Mouse (Mus musculus) lung, adult 18-20 months (tissue): ENCODE results near the gene Dpy19l3.

Experiments
- DNase-seq, 2 experiments: peaks; one replicate each; pipeline ENCODE4 v3.0.0; 2022; ENCODE audit warnings: mixed read lengths in 2 of 2

The Dpy19l3 gene

GRCm38 (mm10) chr7:35754033-35754885 is at the start of gene Dpy19l3:
Gene Dpy19l3 (minus strand): TSS chr7:35754454.
- peak; percentile 85 to 87 for DNase-seq

DNA sequence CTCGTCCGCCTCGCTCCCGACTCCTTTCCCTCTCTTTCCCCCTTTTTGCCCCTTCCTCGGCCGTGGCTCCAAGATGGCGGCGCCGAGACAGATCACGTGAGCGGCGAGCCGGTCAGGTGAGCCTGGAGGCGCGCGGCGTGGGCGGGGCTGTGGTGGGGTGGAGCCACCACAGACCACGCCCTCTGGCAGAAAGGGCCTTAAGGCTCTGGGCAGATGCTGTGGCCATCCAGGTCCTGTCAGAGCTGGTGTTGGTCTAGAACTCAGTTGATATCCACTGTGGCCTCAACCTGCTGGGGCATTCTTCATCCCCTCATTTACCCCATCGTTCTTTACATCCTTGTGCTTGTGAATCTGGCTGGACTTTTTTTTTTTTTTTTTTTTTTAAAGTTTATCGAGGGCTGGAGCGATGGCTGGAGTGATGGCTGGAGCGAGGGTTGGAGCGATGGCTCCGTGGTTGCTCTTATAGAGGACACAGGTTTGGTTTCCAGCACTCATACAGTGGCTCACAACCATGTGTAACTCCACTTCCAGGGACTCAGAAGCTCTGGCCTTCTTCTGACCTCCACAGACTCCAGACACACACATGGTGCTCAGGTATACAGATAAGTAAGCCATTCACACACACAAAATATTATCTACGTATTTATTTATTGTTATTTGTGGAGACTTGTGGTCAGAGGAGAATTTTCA is 48.8 kb upstream of the Dpy19l3 start, which contains the start of gene Zfp507:
Gene Zfp507 (minus strand): TSS at position 98 of the 690 bp plus-strand sequence.
- DNase-seq: peak; percentile 80 to 83

DNA sequence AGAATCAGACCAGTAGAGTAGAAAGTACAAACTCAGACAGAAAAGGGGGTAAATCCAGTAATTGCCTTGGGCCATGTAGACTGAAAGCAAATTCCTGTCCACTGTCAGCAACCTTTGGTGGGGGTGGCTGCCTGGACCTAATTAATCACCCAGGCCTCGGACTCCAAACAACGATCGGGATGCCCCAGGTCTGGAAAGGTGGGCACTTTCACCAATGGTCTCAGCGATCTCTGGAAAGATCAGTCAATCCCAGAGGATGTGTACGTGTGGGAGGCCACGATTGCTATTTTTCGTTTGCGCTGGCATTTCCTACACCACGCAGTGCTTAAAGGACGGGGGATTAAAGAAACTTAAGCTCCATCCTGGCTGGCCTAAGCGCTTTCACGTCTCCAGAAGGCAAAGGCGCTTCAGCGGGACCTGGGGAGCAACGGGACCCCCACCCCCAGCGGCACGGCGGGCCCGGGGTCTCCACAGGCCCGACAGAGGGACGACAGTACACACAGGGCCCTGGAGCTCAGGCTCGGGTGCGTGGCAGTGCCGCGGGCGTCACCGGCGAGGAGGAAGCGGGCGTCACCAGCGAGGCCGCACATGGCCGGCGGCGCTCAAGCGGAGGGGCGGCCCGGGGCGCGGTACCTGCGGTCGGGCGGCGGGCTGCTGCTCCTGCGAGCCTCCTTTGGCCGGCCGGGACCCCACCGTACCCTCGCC is 48.1 kb upstream of the Dpy19l3 start:
- DNase-seq: peak in 1 of 2 experiments; percentile 6

GRCm38 (mm10) chr7:35796123-35796522 is 41.9 kb upstream of the Dpy19l3 start:
- no peak for DNase-seq

- no peak for DNase-seq
Observed at GRCm38 (mm10) chr7:35794145-35794664, 40.0 kb upstream of the Dpy19l3 start.

GRCm38 (mm10) chr7:35792150-35792848 is 38.0 kb upstream of the Dpy19l3 start:
- DNase-seq: no peak

DNA sequence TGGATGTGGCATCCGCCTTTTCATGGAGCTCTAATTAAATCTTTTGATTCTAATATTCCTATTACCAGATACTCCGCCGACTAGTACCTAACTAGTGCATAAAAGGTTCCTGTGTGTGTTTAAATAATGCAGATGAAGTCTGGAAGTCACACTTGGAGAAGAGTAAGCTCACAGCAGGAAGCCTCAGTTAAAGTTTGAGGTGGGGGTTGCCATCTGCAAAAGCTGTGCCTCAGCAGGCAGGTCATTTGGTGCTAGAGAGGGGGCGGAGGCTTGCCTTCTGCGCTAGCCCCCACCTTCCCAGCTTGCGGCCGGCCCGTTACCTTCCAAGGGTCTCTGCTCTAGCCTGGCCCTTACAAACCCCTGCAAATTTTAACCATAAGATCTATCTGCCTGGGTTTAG is 36.7 kb upstream of the Dpy19l3 start:
- DNase-seq: no peak

GRCm38 (mm10) chr7:35790201-35790600 is 35.9 kb upstream of the Dpy19l3 start:
- no peak for DNase-seq

DNA sequence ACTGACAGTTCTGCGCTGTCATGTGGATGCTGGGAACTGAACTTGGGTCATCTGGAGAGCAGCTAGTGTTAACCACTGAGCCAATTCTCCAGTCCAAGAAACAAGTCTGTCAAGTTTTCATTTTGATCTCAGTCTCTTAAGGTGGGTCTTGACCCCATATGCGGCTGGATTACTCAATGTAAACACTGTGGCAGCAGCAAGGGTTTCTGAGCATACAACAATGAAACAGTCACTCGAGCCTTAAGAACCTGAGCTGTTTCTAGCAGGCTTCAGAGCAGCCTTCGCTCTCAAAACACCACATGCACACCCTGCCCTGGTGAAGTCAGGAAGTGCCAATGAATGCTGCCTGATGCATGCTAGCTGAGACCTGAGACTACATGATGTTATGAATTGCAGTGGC is 31.3 kb upstream of the Dpy19l3 start:
- DNase-seq: peak; percentile 17 to 41

- DNase-seq: no peak
Observed at GRCm38 (mm10) chr7:35782252-35782651, 28.0 kb upstream of the Dpy19l3 start.

DNA sequence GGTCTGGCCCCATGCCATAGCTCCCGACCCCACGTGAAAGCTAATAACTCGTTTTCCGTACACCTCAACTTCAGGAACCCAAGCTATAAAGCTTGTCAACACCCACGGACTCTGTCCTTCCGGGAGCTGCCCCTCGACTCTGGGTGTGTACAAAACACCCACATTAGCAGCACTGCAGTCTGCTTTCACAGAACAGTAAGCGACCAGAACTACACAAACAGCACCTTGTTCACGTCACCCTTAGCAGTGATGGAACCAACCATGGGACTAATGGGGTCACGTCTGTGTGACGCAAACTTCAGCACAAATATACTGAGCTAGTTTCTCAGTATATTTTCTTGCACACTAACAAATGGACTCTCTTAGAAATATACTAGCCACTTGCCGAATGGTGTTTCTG is 19.9 kb upstream of the Dpy19l3 start:
- DNase-seq: no peak

DNA sequence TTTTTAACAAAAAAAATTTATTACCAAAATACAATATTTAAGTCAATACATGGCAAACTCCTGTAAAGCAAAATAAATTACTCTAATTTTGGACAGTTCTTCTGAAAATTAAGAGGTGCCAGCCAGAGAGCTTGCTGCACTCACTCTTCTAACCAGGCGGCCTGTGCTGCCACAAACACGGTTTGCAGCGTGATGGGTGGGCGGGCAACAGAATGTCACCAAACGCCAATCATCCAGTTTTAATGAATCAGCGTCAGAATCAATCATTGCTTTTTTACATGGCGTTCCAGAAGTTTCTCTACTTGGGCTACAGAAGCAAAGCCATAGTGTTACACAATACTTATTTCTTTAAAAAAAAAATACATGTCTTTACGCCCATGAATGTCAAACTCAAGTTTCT is 18.1 kb upstream of the Dpy19l3 start:
- no peak for DNase-seq

- DNase-seq: no peak
Observed at GRCm38 (mm10) chr7:35771106-35771505, 16.9 kb upstream of the Dpy19l3 start.

DNA sequence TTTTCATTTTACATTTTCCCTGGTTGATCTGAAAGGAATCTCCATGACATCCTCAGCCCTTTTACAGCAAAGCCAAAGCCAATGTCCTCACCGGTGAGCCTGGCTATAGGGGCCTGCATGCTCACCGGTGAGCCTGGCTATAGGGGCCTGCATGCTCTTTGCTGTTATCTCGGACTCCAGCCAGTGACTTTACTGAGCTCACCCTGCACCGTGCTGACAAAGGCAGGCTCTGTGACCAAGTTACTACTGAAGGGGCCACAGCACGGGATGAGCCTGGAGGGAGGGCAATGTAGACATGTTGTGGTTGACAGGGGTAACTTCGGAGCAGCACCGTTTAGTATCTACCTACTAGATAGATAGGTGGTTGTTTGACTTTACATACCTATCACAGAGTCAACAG is 15.9 kb upstream of the Dpy19l3 start:
- no peak for DNase-seq

- DNase-seq: no peak
Observed at GRCm38 (mm10) chr7:35764461-35764860, 10.2 kb upstream of the Dpy19l3 start.

- DNase-seq: no peak
Observed at GRCm38 (mm10) chr7:35761801-35762200, 7.5 kb upstream of the Dpy19l3 start.

DNA sequence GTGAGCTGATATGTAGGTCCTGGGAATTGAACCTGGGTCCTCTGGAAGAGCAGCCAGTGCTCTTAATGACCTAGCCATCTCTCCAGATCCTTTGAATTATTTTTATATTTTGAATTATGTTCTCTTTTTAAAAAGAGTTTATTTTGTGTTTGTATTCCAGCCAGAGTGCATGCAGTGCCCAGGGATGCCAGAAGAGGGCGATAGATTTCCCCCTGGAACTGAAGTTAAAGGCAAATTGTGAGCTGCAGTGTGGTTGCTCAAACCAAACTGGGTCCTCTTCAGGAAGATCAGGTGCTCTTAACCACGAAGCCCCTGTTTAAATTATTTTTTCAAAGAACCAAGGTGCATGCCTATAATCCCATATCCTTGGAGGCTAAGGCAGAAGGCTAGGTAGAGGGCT is 5.3 kb upstream of the Dpy19l3 start:
- DNase-seq: no peak

GRCm38 (mm10) chr7:35756510-35757440 is 2.5 kb upstream of the Dpy19l3 start:
- no peak for DNase-seq

- no peak for DNase-seq
Observed at GRCm38 (mm10) chr7:35754886-35755168, 573 bp upstream of the Dpy19l3 start.

GRCm38 (mm10) chr7:35753319-35754032 is 778 bp downstream of the Dpy19l3 start:
- DNase-seq: peak in 1 of 2 experiments; percentile 19

GRCm38 (mm10) chr7:35750873-35751272 is 3.4 kb downstream of the Dpy19l3 start:
- no peak for DNase-seq
